Mouse (Mus musculus) right cerebral cortex, adult 18-20 months (tissue): ENCODE measurements around the gene Ranbp2.
A peak's percentile ranks its signal among the peaks of the same experiment; 100 is the strongest.
"Not testable (repeated sequence)": the region's sequence is repeated elsewhere in the genome, so short reads cannot be mapped to it uniquely, and the experiment has no call there.

ENCODE experiments used
- DNase-seq: peaks from one replicate; pipeline ENCODE4 v3.0.0; 2022; ENCODE audit warnings: mixed read lengths

Ranbp2 gene

GRCm38 (mm10) chr10:58497320-58498284 lies 50.9 kb downstream of the Ranbp2 start, which contains the start of gene Ccdc138:
Ccdc138 (plus strand) TSS chr10:58497948.
- peak; percentile 93 for DNase-seq

GRCm38 (mm10) chr10:58498516-58498915 lies 51.8 kb downstream of the Ranbp2 start:
- DNase-seq, result no peak

GRCm38 (mm10) chr10:58529358-58529757 lies 82.6 kb downstream of the Ranbp2 start:
- no peak for DNase-seq

- no peak for DNase-seq
Measured at GRCm38 (mm10) chr10:58530896-58531790, 84.4 kb downstream of the Ranbp2 start.

- DNase-seq, result no peak
Measured at GRCm38 (mm10) chr10:58532177-58532576, 85.5 kb downstream of the Ranbp2 start.

GRCm38 (mm10) chr10:58536276-58536675 lies 89.6 kb downstream of the Ranbp2 start:
- DNase-seq, result not testable (repeated sequence)

- DNase-seq, result no peak
Measured at GRCm38 (mm10) chr10:58540613-58541012, 93.9 kb downstream of the Ranbp2 start.
